18 mouse cellular contexts compared by ENCODE assay signal in the genomic region with DNA sequence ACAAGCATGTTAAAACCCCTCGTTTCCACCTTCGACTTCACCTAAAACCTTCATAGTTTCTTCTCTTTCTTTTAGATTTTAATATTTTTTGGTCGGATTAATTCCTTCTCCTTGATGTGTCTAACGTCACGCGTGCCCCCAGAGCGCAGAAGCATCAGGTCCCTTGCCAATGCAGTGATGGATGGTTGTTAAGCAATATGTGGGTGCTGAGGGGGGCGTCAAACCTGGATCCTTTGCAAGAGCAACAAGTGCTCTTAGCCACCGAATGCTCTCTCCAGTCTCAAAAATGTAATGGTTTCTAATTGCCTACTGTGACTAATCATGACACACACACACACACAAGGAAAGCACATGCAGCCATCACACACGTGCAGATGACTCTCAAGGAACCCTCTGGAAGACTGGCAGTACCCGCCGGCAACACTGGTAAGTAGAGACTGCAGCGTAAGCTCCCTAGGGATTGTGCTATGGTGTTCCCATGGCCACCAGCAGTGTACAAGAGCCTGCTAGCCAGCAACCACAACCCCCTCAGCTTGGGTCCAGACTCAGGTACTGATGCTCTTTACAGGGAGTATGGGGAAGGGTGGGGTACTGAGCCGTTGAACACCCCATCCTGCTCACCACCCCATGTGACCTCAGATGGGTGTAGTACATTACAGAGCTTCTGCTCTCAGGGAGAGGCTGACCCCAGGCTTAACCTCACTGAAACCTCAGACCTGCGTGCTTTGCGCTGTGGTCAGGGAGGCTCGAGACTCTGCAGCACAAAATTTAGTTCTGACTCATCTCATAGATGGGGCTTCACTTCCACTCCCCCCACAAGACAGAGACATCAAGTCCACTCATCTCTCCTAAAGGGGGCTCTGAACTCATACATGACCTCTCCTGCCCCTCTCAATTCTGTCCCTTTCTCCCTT. TPM values are rescaled to one million over a fixed set of nuclear protein-coding genes. Genes with fewer than 3 reads are reported as not detected.
A peak's percentile ranks its signal among the peaks of the same experiment; 100 is the strongest.
DNase-seq lines count a peak whose midpoint lies in the region; ATAC-seq and TF ChIP-seq lines count a peak whose summit lies in the region.
"Had no signal": no experiment of that assay in that cellular context is flagged by ENCODE, and none has a peak within 500 bp of the region (broad histone marks: within the 10 kb centered on the region; RNA-seq: fewer than 3 reads in every experiment).

No protein-coding gene starts in this region.

- H3K27ac ChIP-seq in stomach, postnatal 0 days (replicated peaks): no peak overlapping the region
- H3K27ac ChIP-seq: layer of hippocampus, adult 2 months; limb, embryonic 12.5 days; midbrain, embryonic 12.5 days had no signal

- H3K4me3 ChIP-seq in lung, adult 2 months (replicated peaks; ENCODE audit: extremely low read depth, low read depth, low read length): peak overlapping the region; percentile 21
- no peak overlapping the region for H3K4me3 ChIP-seq in stomach, postnatal 0 days (ENCODE audit: low read depth, low read length)
- H3K4me3 ChIP-seq: layer of hippocampus, adult 2 months; limb, embryonic 12.5 days; midbrain, embryonic 12.5 days had no signal

- TF ChIP-seq CTCF in lung, adult 2 months (IDR thresholded peaks at IDR 0.05; ENCODE audit: insufficient read depth, low read length): no peak
- TF ChIP-seq CTCF in stomach, postnatal 0 days (IDR thresholded peaks at IDR 0.05; ENCODE audit: low read depth): no peak

- WGBS in lung, adult 2 months: 72% methylated on average over 17 of the region's 17 CpGs
- WGBS in stomach, postnatal 0 days: 75% methylated on average over 17 of the region's 17 CpGs

- ATAC-seq in CD4-positive, CD25-positive, alpha-beta regulatory T cell, adult 4 months: peak; percentile 65
- peak; percentile 39 for ATAC-seq in common myeloid progenitor, adult 5-6 weeks (replicated peaks; ENCODE audit: low read depth, poor library complexity, severe bottlenecking)
- peak; percentile 29 for ATAC-seq in megakaryocyte progenitor cell, adult 5-6 weeks (replicated peaks; ENCODE audit: poor library complexity)
- ATAC-seq in cerebellum, adult (ENCODE audit: insufficient number of reproducible peaks, low FRiP score, low TSS enrichment): no peak
- ATAC-seq in stomach, postnatal 0 days (ENCODE audit: low FRiP score, low TSS enrichment): no peak
- ATAC-seq: forebrain, embryonic 14.5 days had no signal

- H3K4me1 ChIP-seq in lung, adult 2 months (ENCODE audit: control insufficient read depth, insufficient read depth, low read length): peaks cover 14% of the 10 kb centered on the region
- no peaks in the 10 kb centered on the region for H3K4me1 ChIP-seq in stomach, postnatal 0 days (replicated peaks; ENCODE audit: control insufficient read depth, insufficient read depth)

- no peak overlapping the region for H3K4me2 ChIP-seq in stomach, postnatal 0 days (replicated peaks; ENCODE audit: low read depth)
- H3K4me2 ChIP-seq: limb, embryonic 12.5 days; midbrain, embryonic 12.5 days had no signal

- no peaks in the 10 kb centered on the region for H3K27me3 ChIP-seq in stomach, postnatal 0 days (ENCODE audit: control insufficient read depth, insufficient read depth, low read length)
- H3K27me3 ChIP-seq: limb, embryonic 12.5 days had no signal

- H3K36me3 ChIP-seq in stomach, postnatal 0 days (ENCODE audit: control insufficient read depth, insufficient read depth, low read length): no peaks in the 10 kb centered on the region; the same call in 1 of the 2 replicates
- H3K36me3 ChIP-seq: midbrain, embryonic 12.5 days had no signal

- no peak overlapping the region for H3K9ac ChIP-seq in stomach, postnatal 0 days (ENCODE audit: low read length)
- H3K9ac ChIP-seq: limb, embryonic 12.5 days; midbrain, embryonic 12.5 days had no signal

- no peaks in the 10 kb centered on the region for H3K9me3 ChIP-seq in stomach, postnatal 0 days (ENCODE audit: control insufficient read depth, low read length)
- H3K9me3 ChIP-seq: limb, embryonic 12.5 days; midbrain, embryonic 12.5 days had no signal

- no peak for DNase-seq in lung, adult 2 months
- no peak for DNase-seq in lung, postnatal 4 days
- DNase-seq in gastrocnemius, postnatal 25 days: no peak
- no peak for DNase-seq in stomach, postnatal 0 days (ENCODE audit: low spot score)
- DNase-seq: adrenal gland, postnatal 14 days; cerebellum, adult 18-20 months; heart, postnatal 36 days; kidney, adult 11 months; right cerebral cortex, postnatal 4 days had no signal

- no peak for TF ChIP-seq EP300 in stomach, postnatal 0 days (optimal IDR thresholded peaks at IDR 0.05)

- TF ChIP-seq POLR2A in lung, adult 2 months (IDR thresholded peaks at IDR 0.05; ENCODE audit: borderline replicate concordance, extremely low read depth, low read depth, low read length): no peak

RNA-seq across cellular contexts. Expression of a gene that starts 1.1 kb away (rescaled TPM):
- 22.0 and 32.4 TPM in 2 replicates for polyA plus RNA-seq in lung, adult 2 months (2012; rRNA removed)
- 100 to 1,000 TPM; 336 to 432 TPM for polyA plus RNA-seq in CD4-positive, CD25-positive, alpha-beta regulatory T cell, adult 4 months (2017; shearing (Covaris generic))
- 81.3 and 108 TPM in 2 replicates for total RNA-seq in common myeloid progenitor, adult 5-6 weeks (2017)
- total RNA-seq in megakaryocyte progenitor cell, adult 5-6 weeks (2015): 26.6 and 29.2 TPM in 2 replicates
- total RNA-seq in megakaryocyte progenitor cell, adult 5-6 weeks (2017): 36.7 and 44.6 TPM in 2 replicates
- total RNA-seq in gastrocnemius, postnatal 25 days (2021): 1 to 10 TPM in 1 of 2 experiments, under 1 TPM in 1; 0.41 to 1.2 TPM
- 1.2 TPM in 2 replicates for polyA plus RNA-seq in stomach, postnatal 0 days (2015; fragmentation: Nextera tagmentation; extraction: Ambion mirVana)

RNA-seq across cellular contexts. Expression of a gene that starts 26.1 kb away (rescaled TPM):
- polyA plus RNA-seq in lung, adult 2 months (2012; rRNA removed): 92.8 and 106 TPM in 2 replicates
- polyA plus RNA-seq in CD4-positive, CD25-positive, alpha-beta regulatory T cell, adult 4 months (2017; shearing (Covaris generic)): 10 to 100 TPM; 10.7 to 16.9 TPM
- total RNA-seq in common myeloid progenitor, adult 5-6 weeks (2017): 7.0 and 27.8 TPM in 2 replicates
- total RNA-seq in megakaryocyte progenitor cell, adult 5-6 weeks (2015): 6.3 and 10.2 TPM in 2 replicates
- total RNA-seq in megakaryocyte progenitor cell, adult 5-6 weeks (2017): 6.4 and 8.1 TPM in 2 replicates
- total RNA-seq in gastrocnemius, postnatal 25 days (2021): 10 to 100 TPM; 10.4 to 16.7 TPM
- 32.1 and 39.4 TPM in 2 replicates for polyA plus RNA-seq in stomach, postnatal 0 days (2015; fragmentation: Nextera tagmentation; extraction: Ambion mirVana)

RNA-seq across cellular contexts. Expression of a gene that starts 26.7 kb away (rescaled TPM):
- polyA plus RNA-seq in lung, adult 2 months (2012; rRNA removed): 75.1 and 93.9 TPM in 2 replicates
- polyA plus RNA-seq in CD4-positive, CD25-positive, alpha-beta regulatory T cell, adult 4 months (2017; shearing (Covaris generic)): 10 to 100 TPM; 17.7 to 18.3 TPM
- total RNA-seq in common myeloid progenitor, adult 5-6 weeks (2017): 1.2 and 3.9 TPM in 2 replicates
- total RNA-seq in megakaryocyte progenitor cell, adult 5-6 weeks (2015): 4.1 and 4.8 TPM in 2 replicates
- total RNA-seq in megakaryocyte progenitor cell, adult 5-6 weeks (2017): 3.9 and 4.2 TPM in 2 replicates
- 1 to 10 TPM; 9.3 to 9.8 TPM for total RNA-seq in gastrocnemius, postnatal 25 days (2021)
- polyA plus RNA-seq in stomach, postnatal 0 days (2015; fragmentation: Nextera tagmentation; extraction: Ambion mirVana): 27.2 and 34.6 TPM in 2 replicates

RNA-seq across cellular contexts. Expression of a gene that starts 27.6 kb away (rescaled TPM):
- 25.8 and 46.6 TPM in 2 replicates for polyA plus RNA-seq in lung, adult 2 months (2012; rRNA removed)
- 10 to 100 TPM; 27.6 to 28.2 TPM for polyA plus RNA-seq in CD4-positive, CD25-positive, alpha-beta regulatory T cell, adult 4 months (2017; shearing (Covaris generic))
- 33.7 and 35.4 TPM in 2 replicates for total RNA-seq in common myeloid progenitor, adult 5-6 weeks (2017)
- 19.7 and 28.7 TPM in 2 replicates for total RNA-seq in megakaryocyte progenitor cell, adult 5-6 weeks (2015)
- total RNA-seq in megakaryocyte progenitor cell, adult 5-6 weeks (2017): 28.3 and 29.5 TPM in 2 replicates
- total RNA-seq in gastrocnemius, postnatal 25 days (2021): 10 to 100 TPM; 25.5 to 25.6 TPM
- polyA plus RNA-seq in stomach, postnatal 0 days (2015; fragmentation: Nextera tagmentation; extraction: Ambion mirVana): 19.9 and 20.2 TPM in 2 replicates

RNA-seq across cellular contexts. Expression of a gene that starts 39.7 kb away (rescaled TPM):
- polyA plus RNA-seq in lung, adult 2 months (2012; rRNA removed): 0.31 and 0.60 TPM in 2 replicates
- polyA plus RNA-seq in CD4-positive, CD25-positive, alpha-beta regulatory T cell, adult 4 months (2017; shearing (Covaris generic)): not detected
- not detected in 2 replicates for total RNA-seq in common myeloid progenitor, adult 5-6 weeks (2017)
- total RNA-seq in megakaryocyte progenitor cell, adult 5-6 weeks (2015): not detected in 2 replicates
- not detected in 2 replicates for total RNA-seq in megakaryocyte progenitor cell, adult 5-6 weeks (2017)
- total RNA-seq in gastrocnemius, postnatal 25 days (2021): not detected
- polyA plus RNA-seq in stomach, postnatal 0 days (2015; fragmentation: Nextera tagmentation; extraction: Ambion mirVana): 0.10 and 0.12 TPM in 2 replicates
- total RNA-seq: adrenal gland, postnatal 14 days; heart, postnatal 36 days; layer of hippocampus, adult 2 months had no signal
- polyA plus RNA-seq: forebrain, embryonic 14.5 days; neural tube, embryonic 14.5 days had no signal

Comparison
In these comparisons a context has a peak if more than half of its experiments do, and no peak if none do; other contexts are left out.
1. ATAC-seq: peak in CD4-positive, CD25-positive, alpha-beta regulatory T cell, adult 4 months (single experiment), common myeloid progenitor, adult 5-6 weeks (single experiment) and megakaryocyte progenitor cell, adult 5-6 weeks (single experiment); none in cerebellum, adult (single experiment) and stomach, postnatal 0 days (single experiment).
2. RNA of a gene that starts 1.1 kb away (total RNA-seq): 81.3 to 108 TPM in common myeloid progenitor, adult 5-6 weeks and 26.6 to 44.6 TPM in megakaryocyte progenitor cell, adult 5-6 weeks; 0.41 to 1.2 TPM in gastrocnemius, postnatal 25 days; every median in the first group is over 10 times any median in the second.